Mouse (Mus musculus) frontal cortex, postnatal 14 days (tissue): ENCODE measurements around the gene Rab11fip5.

Experiments used
- DNase-seq, 2 experiments: peaks; one replicate each; pipeline ENCODE4 v3.0.0; 2022; ENCODE audit warnings: low spot score in 2 of 2

The Rab11fip5 gene

GRCm38 (mm10) chr6:85348133-85348532 is 26.3 kb downstream of the Rab11fip5 start:
- no peak for DNase-seq

GRCm38 (mm10) chr6:85346028-85346634 is 28.3 kb downstream of the Rab11fip5 start:
- DNase-seq: peak; percentile 72 to 79

- no peak for DNase-seq
Observed at GRCm38 (mm10) chr6:85344929-85345328, 29.5 kb downstream of the Rab11fip5 start.

- DNase-seq: no peak
Observed at GRCm38 (mm10) chr6:85343027-85343426, 31.4 kb downstream of the Rab11fip5 start.

- DNase-seq: no peak
Observed at GRCm38 (mm10) chr6:85341814-85342501, 32.5 kb downstream of the Rab11fip5 start.

DNA sequence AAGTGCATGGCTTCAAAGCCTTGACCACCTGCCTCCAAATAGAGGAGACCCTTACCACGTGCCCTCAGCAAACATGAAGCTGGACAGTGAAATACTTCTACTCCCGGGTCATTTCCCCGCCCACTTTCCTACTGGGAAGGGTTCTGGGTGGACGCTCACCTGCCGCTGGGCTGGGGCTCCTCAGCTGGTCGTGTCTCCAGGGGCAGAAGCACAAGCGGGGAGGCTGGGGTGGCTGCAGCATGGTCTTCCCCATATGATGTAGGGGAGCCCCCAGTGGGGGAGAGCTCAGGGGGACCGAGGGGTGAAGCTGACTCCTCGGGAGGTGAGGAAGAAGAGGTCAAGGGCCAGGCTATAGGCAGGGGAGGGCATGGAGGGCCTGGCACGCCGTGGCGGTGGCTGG is 34.2 kb downstream of the Rab11fip5 start:
- DNase-seq: no peak

- no peak for DNase-seq
Observed at GRCm38 (mm10) chr6:85339273-85339901, 35.0 kb downstream of the Rab11fip5 start.

DNA sequence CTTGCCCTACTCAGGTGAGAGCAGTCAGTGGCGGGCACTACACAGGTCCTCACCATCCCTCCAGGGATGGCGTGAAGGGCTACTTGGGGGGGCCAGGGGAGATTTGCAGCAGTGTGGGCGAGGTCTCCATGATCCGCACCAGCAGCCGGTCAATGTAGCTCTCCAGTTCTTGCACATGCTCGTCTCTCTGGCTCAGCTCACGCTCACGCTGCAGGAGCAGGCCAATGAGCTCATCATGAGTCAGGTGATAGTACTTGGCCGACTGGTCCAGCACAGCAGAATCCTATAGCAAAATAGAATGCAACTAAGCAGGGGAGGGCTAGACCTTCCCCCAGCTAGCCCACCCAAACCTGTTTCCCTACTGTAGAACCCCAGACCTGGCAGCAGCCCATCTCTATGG is 37.5 kb downstream of the Rab11fip5 start:
- no peak for DNase-seq

GRCm38 (mm10) chr6:85335352-85335751 is 39.1 kb downstream of the Rab11fip5 start:
- no peak for DNase-seq

DNA sequence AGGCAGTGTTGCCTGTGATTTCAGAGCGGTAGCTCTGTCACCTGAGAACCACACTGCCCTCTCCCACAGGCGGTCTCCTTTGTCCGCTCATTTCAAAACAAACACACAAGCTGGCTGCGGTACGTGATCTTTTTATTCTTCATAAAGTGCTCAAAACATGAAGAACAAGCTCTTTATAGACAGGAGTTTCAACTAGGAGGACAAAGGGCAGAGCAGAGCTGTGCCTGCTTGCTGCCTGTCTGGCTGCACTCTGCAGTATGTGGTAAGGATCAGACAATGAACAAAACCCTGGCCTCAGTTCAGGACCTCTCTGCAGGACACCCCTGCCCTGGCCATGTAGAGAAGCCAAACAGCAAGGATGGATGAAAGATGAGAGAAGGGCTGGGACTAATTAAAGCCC is 39.6 kb downstream of the Rab11fip5 start:
- DNase-seq: no peak

DNA sequence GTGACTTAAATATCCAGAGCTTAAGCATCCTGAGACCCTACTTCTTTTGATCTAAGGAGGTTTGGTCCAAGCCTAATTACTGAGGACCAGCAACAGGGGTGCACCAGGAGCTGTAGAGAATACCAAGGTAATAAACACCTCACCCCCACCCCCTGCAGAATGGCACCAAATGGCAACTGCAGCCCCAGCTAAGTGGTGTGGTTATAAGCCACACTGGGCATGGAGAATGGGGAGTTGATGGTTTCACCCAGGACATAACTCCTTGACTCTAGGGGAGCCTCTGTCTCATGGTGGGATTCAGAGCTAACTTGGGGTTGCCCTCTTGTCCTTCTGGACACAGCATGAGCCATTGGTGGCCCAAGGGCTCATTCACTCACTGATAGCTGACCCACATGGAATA is 40.2 kb downstream of the Rab11fip5 start:
- no peak for DNase-seq

GRCm38 (mm10) chr6:85333732-85334131 is 40.7 kb downstream of the Rab11fip5 start:
- DNase-seq: peak in 1 of 2 experiments; percentile 49

- peak; percentile 94 for DNase-seq
Observed at GRCm38 (mm10) chr6:85333000-85333669, 41.3 kb downstream of the Rab11fip5 start, which contains the start of gene Sfxn5. Gene Sfxn5, minus strand, starts transcription at chr6:85333422.

DNA sequence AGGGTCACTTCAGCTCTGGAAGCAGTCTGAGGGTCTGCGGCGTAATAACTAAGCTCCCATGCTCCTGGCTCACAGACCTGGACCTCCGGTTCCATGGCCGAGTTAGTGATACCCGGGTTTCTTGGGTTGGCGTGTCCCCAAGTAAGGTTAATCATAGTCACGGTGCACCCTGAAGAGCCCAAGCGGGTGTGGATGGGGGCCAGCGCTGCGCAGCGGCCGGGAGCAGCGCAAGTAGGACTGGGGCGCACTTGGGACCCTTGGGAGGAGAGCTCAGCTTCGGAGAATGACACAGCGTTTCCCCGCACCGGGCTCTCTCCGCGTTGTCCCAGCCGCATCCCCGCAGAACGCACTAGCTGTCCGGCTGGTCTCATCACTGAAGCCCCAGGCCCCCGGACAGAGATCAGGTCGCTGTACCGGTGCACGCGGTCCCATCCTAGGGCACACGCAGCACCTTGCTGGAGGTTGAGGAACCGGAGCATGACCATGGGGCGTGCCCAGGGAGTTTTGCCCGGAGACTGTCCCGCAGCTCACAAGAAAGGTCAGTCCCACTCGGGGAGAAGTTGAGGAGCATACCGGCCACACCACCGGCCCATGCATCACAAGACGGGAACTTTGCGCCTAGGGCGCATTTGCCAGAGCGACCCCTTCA is 42.0 kb downstream of the Rab11fip5 start:
- no peak for DNase-seq

DNA sequence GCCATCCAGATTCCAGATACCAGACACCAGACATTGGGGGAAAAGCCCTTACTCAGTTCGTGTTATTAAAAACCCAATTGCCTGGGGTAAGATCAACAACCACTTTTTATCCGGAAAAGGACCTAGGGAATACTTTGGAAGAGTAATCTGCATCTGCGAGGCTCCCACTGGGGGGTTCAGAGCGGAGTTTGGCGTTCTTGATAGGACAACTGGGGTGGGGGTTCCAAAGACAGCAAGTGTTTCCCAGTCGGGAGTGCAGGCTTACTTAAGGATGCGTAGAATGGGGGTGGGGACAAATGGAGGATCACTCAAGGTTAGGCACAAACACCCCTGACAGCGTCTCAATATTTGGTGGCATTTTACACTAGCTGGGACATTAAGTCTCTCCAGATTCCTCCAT is 42.7 kb downstream of the Rab11fip5 start:
- DNase-seq: no peak

DNA sequence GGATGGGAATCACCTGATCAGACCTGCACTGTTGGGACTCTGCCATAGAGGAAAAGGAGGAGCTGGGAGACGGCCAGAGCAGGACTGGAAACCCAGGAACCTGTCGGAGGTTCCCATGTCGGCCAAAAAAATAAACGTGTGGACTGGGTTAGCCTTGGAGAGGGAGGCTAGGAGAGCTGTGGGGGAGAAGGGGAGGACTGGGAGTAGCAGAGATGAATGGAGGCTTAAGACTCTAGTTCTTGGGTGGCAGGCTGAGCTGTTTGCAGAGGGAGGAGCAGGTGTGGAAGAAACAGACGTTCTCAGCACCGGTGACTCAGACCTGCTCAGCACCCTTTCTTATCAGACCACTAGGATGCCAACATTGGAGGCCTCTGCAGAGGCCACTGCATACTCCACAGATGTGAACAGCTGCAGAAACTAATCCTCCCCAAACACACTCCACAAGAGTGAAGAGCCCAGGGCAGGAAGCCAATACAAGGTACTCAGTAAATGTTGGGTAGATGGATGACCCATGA is 43.2 kb downstream of the Rab11fip5 start:
- DNase-seq: no peak

GRCm38 (mm10) chr6:85329666-85330185 is 44.7 kb downstream of the Rab11fip5 start:
- DNase-seq: no peak

DNA sequence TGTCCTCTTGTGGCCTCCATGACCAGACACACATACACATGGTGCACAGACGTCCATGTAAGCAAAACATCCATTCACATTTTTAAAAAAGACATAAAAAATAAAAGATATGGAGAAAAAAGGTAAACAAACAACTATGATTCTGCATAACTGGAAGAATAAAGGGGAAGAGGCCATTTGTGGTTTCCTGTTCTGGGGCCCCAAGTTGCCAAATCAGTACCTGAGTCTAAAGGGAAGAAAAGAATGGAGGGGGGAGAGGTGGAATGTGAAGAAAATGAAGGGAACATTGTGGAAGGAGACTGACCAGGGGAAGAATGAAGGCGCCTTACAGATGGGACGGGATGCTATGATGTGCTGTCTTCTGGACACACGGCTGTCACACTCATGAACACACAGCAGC is 47.9 kb downstream of the Rab11fip5 start:
- DNase-seq: no peak

GRCm38 (mm10) chr6:85325109-85325508 is 49.3 kb downstream of the Rab11fip5 start:
- DNase-seq: no peak

- peak in 1 of 2 experiments; percentile 67 for DNase-seq
Observed at GRCm38 (mm10) chr6:85320445-85320866, 54.0 kb downstream of the Rab11fip5 start.

DNA sequence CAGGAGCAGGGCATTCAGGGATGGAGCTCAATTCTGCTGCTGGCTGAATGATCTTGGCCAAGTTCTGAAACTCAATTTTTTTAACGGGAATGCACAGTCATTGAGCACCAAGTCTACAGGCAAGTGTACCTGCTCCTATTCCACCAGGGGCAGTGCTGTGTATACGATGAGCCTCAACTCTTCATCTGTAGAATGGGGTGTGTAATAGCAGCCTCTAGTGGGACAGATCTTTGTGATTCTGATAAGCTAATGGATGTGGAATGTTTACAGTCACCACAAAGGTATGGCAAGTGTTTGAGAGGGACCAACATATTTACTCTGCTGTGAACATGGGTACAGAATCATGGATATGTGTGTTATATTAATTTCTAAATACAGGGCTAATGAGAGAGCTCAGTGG is 58.2 kb downstream of the Rab11fip5 start:
- no peak for DNase-seq
